Mouse (Mus musculus) MEL (cell line): ENCODE data around the gene Epb41l4b. TPM values are rescaled to one million over a fixed set of nuclear protein-coding genes. Genes with fewer than 3 reads are reported as not detected.

ENCODE experiments used
- DNase-seq: peaks from one replicate; pipeline ENCODE4 v3.0.0; 2011; ENCODE audit warnings: low read depth, low spot score
- H3K27ac ChIP-seq: 2 replicates; pipeline ENCODE4 v1.5.1; 2012; ENCODE audit warnings: low read depth, mild to moderate bottlenecking, control low read depth, low read length, moderate library complexity; ENCODE audit not compliant: control insufficient read depth
- H3K27me3 ChIP-seq, 2 experiments: fragments of 150-350 bp in 1 of 2; sonication (generic) in 1 of 2; 2 replicates each; pipeline ENCODE4 v1.6.1; 2012; ENCODE audit warnings: low read length in 2 of 2, mild to moderate bottlenecking in 2 of 2, improper control_type of control experiment in 1 of 2, moderate library complexity in 1 of 2; ENCODE audit not compliant: insufficient read depth in 2 of 2, control insufficient read depth in 1 of 2
- H3K36me3 ChIP-seq, 2 experiments: 2 replicates each; pipeline ENCODE4 v1.6.1; 2012 to 2014; ENCODE audit warnings: low read length in 2 of 2, improper control_type of control experiment in 1 of 2, inconsistent platforms in 1 of 2, mild to moderate bottlenecking in 1 of 2; ENCODE audit not compliant: insufficient read depth in 2 of 2, control insufficient read depth in 1 of 2
- H3K4me1 ChIP-seq, 2 experiments: fragments of 150-350 bp in 1 of 2; sonication (generic) in 1 of 2; 2 replicates each; pipeline ENCODE4 v1.6.1; 2012; ENCODE audit warnings: low read length in 2 of 2, improper control_type of control experiment in 1 of 2, mild to moderate bottlenecking in 1 of 2; ENCODE audit not compliant: insufficient read depth in 2 of 2, control insufficient read depth in 1 of 2
- H3K4me3 ChIP-seq, 2 experiments: fragments of 150-350 bp in 1 of 2; sonication (generic) in 1 of 2; 2 replicates each; pipeline ENCODE4 v1.5.1; 2012; ENCODE audit warnings: low read depth in 2 of 2, low read length in 2 of 2, mild to moderate bottlenecking in 2 of 2, moderate library complexity in 2 of 2, control low read depth in 1 of 2, improper control_type of control experiment in 1 of 2; ENCODE audit not compliant: control insufficient read depth in 1 of 2, insufficient read depth in 1 of 2
- H3K79me2 ChIP-seq: 2 replicates; pipeline ENCODE4 v1.6.1; 2012; ENCODE audit warnings: mild to moderate bottlenecking, low read length, moderate library complexity; ENCODE audit not compliant: control insufficient read depth, poor library complexity, insufficient read depth
- H3K9ac ChIP-seq: 2 replicates; pipeline ENCODE4 v1.6.1; 2012; ENCODE audit warnings: low read depth, mild to moderate bottlenecking, control low read depth, low read length, moderate library complexity; ENCODE audit not compliant: control insufficient read depth, poor library complexity, severe bottlenecking
- H3K9me3 ChIP-seq: fragments of 150-350 bp; sonication (generic); replicated peaks from 2 replicates; pipeline ENCODE4 v1.6.1; 2012; ENCODE audit warnings: mild to moderate bottlenecking, low read length, improper control_type of control experiment, moderate library complexity; ENCODE audit not compliant: insufficient read depth
- CTCF ChIP-seq, 3 experiments: IDR thresholded peaks in 2 of 3; conservative IDR thresholded peaks in 1 of 3; 2 replicates each; pipeline ENCODE4 v1.5.1; 2011 to 2012; ENCODE audit warnings: low read length in 3 of 3, low read depth in 2 of 3, mild to moderate bottlenecking in 2 of 3, improper control_type of control experiment in 1 of 3, inconsistent platforms in 1 of 3, mixed read lengths in 1 of 3, moderate library complexity in 1 of 3; ENCODE audit not compliant: control insufficient read depth in 1 of 3, insufficient read depth in 1 of 3, poor library complexity in 1 of 3, severe bottlenecking in 1 of 3
- E2F4 ChIP-seq: IDR thresholded peaks from 2 replicates; pipeline ENCODE4 v1.6.1; 2011; ENCODE audit warnings: low read depth, low read length, improper control_type of control experiment, borderline replicate concordance
- EP300 ChIP-seq, 2 experiments: IDR thresholded peaks; 2 replicates each; pipeline ENCODE4 v1.6.1; 2011; ENCODE audit warnings: improper control_type of control experiment in 2 of 2, low read length in 2 of 2, low read depth in 1 of 2, mild to moderate bottlenecking in 1 of 2
- ETS1 ChIP-seq: IDR thresholded peaks from 2 replicates; pipeline ENCODE4 v1.6.1; 2012; ENCODE audit warnings: low read depth, mild to moderate bottlenecking, inconsistent platforms, low read length, improper control_type of control experiment, moderate library complexity
- MAFK ChIP-seq: IDR thresholded peaks from 2 replicates; pipeline ENCODE4 v1.6.1; 2011; ENCODE audit warnings: low read depth, mild to moderate bottlenecking, low read length, improper control_type of control experiment, borderline replicate concordance
- MAX ChIP-seq: IDR thresholded peaks from 2 replicates; pipeline ENCODE4 v1.6.1; 2011; ENCODE audit warnings: low read length, improper control_type of control experiment
- MXI1 ChIP-seq: IDR thresholded peaks from 2 replicates; pipeline ENCODE4 v1.6.1; 2011; ENCODE audit warnings: mild to moderate bottlenecking, low read depth, low read length, improper control_type of control experiment
- MYB ChIP-seq: IDR thresholded peaks from 2 replicates; pipeline ENCODE4 v1.6.1; 2011; ENCODE audit warnings: mild to moderate bottlenecking, low read depth, low read length, improper control_type of control experiment
- MYC ChIP-seq: IDR thresholded peaks from 2 replicates; pipeline ENCODE4 v1.6.1; 2011; ENCODE audit warnings: low read depth, mild to moderate bottlenecking, low read length, improper control_type of control experiment, moderate library complexity
- NELFE ChIP-seq: IDR thresholded peaks from 2 replicates; pipeline ENCODE4 v1.6.1; 2011; ENCODE audit warnings: low read depth, low read length, improper control_type of control experiment
- NRF1 ChIP-seq: IDR thresholded peaks from 2 replicates; pipeline ENCODE4 v1.6.1; 2014; ENCODE audit warnings: low read depth, mild to moderate bottlenecking, inconsistent platforms, low read length, improper control_type of control experiment, moderate library complexity; ENCODE audit not compliant: poor library complexity, insufficient read depth, severe bottlenecking
- POLR2A ChIP-seq, 2 experiments: IDR thresholded peaks; 2 replicates each; pipeline ENCODE4 v1.6.1; 2011 to 2012; ENCODE audit warnings: low read length in 2 of 2, mild to moderate bottlenecking in 2 of 2, control low read depth in 1 of 2, improper control_type of control experiment in 1 of 2, low read depth in 1 of 2, moderate library complexity in 1 of 2; ENCODE audit not compliant: control insufficient read depth in 1 of 2, insufficient read depth in 1 of 2, poor library complexity in 1 of 2
- POLR2AphosphoS5 ChIP-seq: IDR thresholded peaks from 2 replicates; pipeline ENCODE4 v1.6.1; 2012; ENCODE audit warnings: low read depth, borderline replicate concordance, mild to moderate bottlenecking, inconsistent platforms, low read length, moderate library complexity, mixed read lengths
- RAD21 ChIP-seq: IDR thresholded peaks from 2 replicates; pipeline ENCODE4 v1.6.1; 2011; ENCODE audit warnings: mild to moderate bottlenecking, low read depth, low read length, improper control_type of control experiment
- SMC3 ChIP-seq: IDR thresholded peaks from 2 replicates; pipeline ENCODE4 v1.6.1; 2011; ENCODE audit warnings: low read depth, low read length, improper control_type of control experiment
- TBP ChIP-seq: IDR thresholded peaks from 2 replicates; pipeline ENCODE4 v1.8.0; 2011; ENCODE audit warnings: low read depth, low read length, improper control_type of control experiment
- UBTF ChIP-seq: IDR thresholded peaks from 2 replicates; pipeline ENCODE4 v1.6.1; 2012; ENCODE audit warnings: low read depth, mild to moderate bottlenecking, inconsistent platforms, low read length, improper control_type of control experiment, moderate library complexity, borderline replicate concordance; ENCODE audit not compliant: insufficient read depth
- USF1 ChIP-seq: IDR thresholded peaks from 2 replicates; pipeline ENCODE4 v1.6.1; 2014; ENCODE audit warnings: low read depth, mild to moderate bottlenecking, inconsistent platforms, low read length, improper control_type of control experiment, moderate library complexity
- USF2 ChIP-seq, 2 experiments: IDR thresholded peaks; 2 replicates each; pipeline ENCODE4 v1.6.1; 2011 to 2012; ENCODE audit warnings: improper control_type of control experiment in 2 of 2, low read length in 2 of 2, borderline replicate concordance in 1 of 2, inconsistent platforms in 1 of 2, low read depth in 1 of 2, mild to moderate bottlenecking in 1 of 2; ENCODE audit not compliant: insufficient read depth in 1 of 2
- ZKSCAN1 ChIP-seq: IDR thresholded peaks from 2 replicates; pipeline ENCODE4 v1.6.1; 2012; ENCODE audit warnings: low read depth, mild to moderate bottlenecking, inconsistent platforms, low read length, improper control_type of control experiment, moderate library complexity
- ZMIZ1 ChIP-seq: IDR thresholded peaks from 2 replicates; pipeline ENCODE4 v1.6.1; 2012; ENCODE audit warnings: low read depth, mild to moderate bottlenecking, inconsistent platforms, low read length, improper control_type of control experiment, moderate library complexity
- ZNF384 ChIP-seq: IDR thresholded peaks from 2 replicates; pipeline ENCODE4 v1.6.1; 2012; ENCODE audit warnings: low read depth, mild to moderate bottlenecking, inconsistent platforms, low read length, improper control_type of control experiment
- polyA plus RNA-seq, 2 experiments: library from polyadenylated mRNA; stranded (reverse) in 1 of 2; unstranded in 1 of 2; fragments of >175 nt in 1 of 2; fragments of >200 nt in 1 of 2; gene quantifications; 2 replicates each; pipeline versions ENCODE4 v1.2.1 to v1.2.4; 2012; ENCODE audit warnings: low replicate concordance in 2 of 2, low read depth in 1 of 2; ENCODE audit not compliant: insufficient read length in 2 of 2, insufficient read depth in 1 of 2, missing spikeins in 1 of 2
- total RNA-seq: library from RNA; depleted of rRNA; stranded (reverse); fragments of 300-350 nt; gene quantifications from 2 replicates; pipeline ENCODE4 v1.2.3, GENCODE M21; 2012

Epb41l4b gene
- total and polyA plus RNA-seq, 3 experiments: not detected

DNA sequence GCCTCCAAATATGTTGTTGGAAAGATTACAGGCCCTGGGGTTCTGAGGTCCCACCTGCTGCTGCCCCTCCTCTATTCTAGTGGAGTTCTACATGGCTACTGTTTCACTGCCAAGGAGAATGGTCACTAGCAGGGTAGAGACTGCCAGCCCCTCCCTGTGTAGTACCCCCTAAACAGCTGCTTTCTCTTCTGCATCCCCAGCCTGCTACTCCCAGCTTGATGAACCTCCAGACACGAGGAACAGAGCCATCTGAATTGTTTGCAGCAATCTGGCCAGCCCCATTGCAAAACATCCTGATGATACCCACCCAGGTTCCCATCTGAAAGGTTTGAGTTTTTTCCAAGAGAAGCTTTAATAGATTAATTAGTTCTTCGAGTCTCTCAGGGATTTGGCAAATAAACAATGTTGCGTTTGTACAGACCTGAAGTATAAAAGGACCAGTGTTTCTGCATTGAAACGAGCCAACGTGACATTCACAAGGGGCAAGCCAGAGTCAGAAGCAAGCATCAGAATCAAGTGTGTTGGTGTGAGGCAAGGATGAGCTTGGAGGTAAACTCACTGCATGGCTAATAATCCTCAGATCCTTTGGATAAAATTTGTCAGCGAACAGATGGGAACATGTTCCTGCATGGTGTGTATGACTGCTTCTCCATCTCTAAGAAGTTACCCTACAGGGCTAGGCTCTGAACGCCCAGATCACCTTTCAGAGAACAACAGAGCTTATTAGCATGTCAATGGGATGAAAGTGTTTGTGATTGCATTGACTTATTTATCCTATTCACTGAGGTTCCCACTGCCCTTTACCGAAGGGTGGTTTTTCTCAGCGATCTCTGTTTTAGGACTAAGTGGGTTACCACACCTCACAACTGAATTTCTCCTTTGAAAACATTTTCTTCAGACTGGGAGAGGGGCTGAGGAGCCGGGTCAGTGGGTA is 19.8 kb upstream of the Epb41l4b start (continued):
- TF ChIP-seq POLR2AphosphoS5 (no peak), EP300 (IDR thresholded peaks at IDR 0.05; ENCODE audit: low read depth in 1 of 2, low read length in 2 of 2) (no peak)
- TF ChIP-seq, all 39 proteins: peak for 0

DNA sequence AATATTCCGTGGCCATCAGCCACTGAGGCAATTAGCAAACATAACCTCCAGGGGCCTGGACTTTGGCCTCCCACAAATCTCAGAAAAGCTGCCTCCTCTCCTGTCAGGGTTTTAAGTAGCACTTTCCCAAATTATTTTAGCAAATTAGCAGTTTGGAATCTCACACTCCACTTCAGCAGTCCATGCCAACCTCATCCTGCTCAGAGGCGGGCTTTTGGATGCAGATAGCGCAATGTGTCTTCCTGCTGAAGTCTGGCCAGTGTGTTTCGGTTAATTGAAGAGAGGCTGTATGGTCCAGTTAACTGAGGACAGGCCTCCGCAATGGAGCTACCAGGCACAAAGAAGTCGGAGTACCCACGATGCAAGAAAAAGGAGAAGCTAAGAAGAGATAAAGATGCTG is 17.3 kb upstream of the Epb41l4b start:
- no peak for DNase-seq
- Histone ChIP-seq H3K9me3 (no peaks in the 10 kb centered on the region), H3K4me3 (no peak overlapping the region), H3K27me3 (peaks cover 2% of the 10 kb centered on the region in 2 experiments; a peak in 1 of 4 replicates), H3K9ac (no peak overlapping the region), H3K27ac (no peak overlapping the region), H3K36me3 (no peaks in the 10 kb centered on the region), H3K79me2 (no peaks in the 10 kb centered on the region), H3K4me1 (no peaks in the 10 kb centered on the region)
- TF ChIP-seq RAD21: no peak
- TF ChIP-seq ZNF384: no peak
- TF ChIP-seq ETS1: no peak
- TF ChIP-seq UBTF: no peak
- no peak for TF ChIP-seq POLR2A (IDR thresholded peaks at IDR 0.05; ENCODE audit: control insufficient read depth in 1 of 2, insufficient read depth in 1 of 2, low read depth in 1 of 2, low read length in 2 of 2, poor library complexity in 1 of 2)
- no peak for TF ChIP-seq MYB
- no peak for TF ChIP-seq E2F4
- no peak for TF ChIP-seq MYC
- TF ChIP-seq TBP: no peak
- no peak for TF ChIP-seq USF2 (IDR thresholded peaks at IDR 0.05; ENCODE audit: borderline replicate concordance in 1 of 2, insufficient read depth in 1 of 2, low read depth in 1 of 2, low read length in 2 of 2)
- TF ChIP-seq EP300 (IDR thresholded peaks at IDR 0.05; ENCODE audit: low read depth in 1 of 2, low read length in 2 of 2): no peak
- no peak for TF ChIP-seq CTCF (IDR thresholded peaks at IDR 0.05 in 2 of 3, conservative IDR thresholded peaks at IDR 0.05 in 1 of 3; ENCODE audit: control insufficient read depth in 1 of 3, insufficient read depth in 1 of 3, low read depth in 2 of 3, low read length in 3 of 3, poor library complexity in 1 of 3, severe bottlenecking in 1 of 3)

DNA sequence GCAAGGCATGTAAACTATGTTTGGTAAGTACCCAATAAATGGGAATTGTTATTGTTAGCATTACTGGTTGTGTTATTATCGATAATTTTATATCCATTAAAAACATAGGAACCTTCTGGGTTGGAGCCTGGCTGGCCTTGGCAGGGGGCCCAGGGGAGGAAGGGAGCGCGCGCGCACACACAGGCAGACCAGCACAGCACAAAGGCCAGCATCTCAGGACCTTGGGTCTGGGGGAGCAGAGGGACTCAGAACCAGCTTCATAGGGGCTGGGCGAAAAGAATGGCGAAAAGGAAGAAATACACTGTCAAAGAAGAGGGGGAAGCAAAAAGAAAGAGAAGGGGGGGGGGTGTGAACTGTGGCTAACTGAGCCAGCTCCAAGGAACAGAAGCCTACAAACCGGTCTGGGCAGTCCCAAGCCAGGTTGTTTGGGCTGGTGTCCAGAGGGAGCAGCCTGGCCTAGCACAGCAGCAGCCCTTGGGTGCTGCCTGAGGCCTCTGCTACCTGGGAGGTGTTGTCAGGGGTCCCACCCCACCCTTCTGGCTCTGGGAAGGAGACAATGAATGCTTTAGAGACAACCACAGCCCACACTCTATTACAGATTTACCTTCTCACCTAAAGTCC is 13.4 kb upstream of the Epb41l4b start:
- no peaks in the 10 kb centered on the region for H3K9me3 ChIP-seq
- peaks cover 0 to 8% of the 10 kb centered on the region in 2 experiments; a peak in 1 of 4 replicates for H3K4me1 ChIP-seq
- no peaks in the 10 kb centered on the region for H3K36me3 ChIP-seq
- no peak overlapping the region for H3K27ac ChIP-seq
- DNase-seq: no peak
- H3K27me3 ChIP-seq: 0 out of 4 replicates have a peak, but pooled peaks cover 0 to 2% of the 10 kb centered on the region in 2 experiments
- H3K79me2 ChIP-seq: no peaks in the 10 kb centered on the region
- no peak overlapping the region for H3K4me3 ChIP-seq
- H3K9ac ChIP-seq: no peak overlapping the region
- no peak for TF ChIP-seq RAD21
- TF ChIP-seq NRF1: no peak
- TF ChIP-seq MAFK: no peak
- TF ChIP-seq USF2 (IDR thresholded peaks at IDR 0.05; ENCODE audit: borderline replicate concordance in 1 of 2, insufficient read depth in 1 of 2, low read depth in 1 of 2, low read length in 2 of 2): no peak
- no peak for TF ChIP-seq POLR2AphosphoS5
- no peak for TF ChIP-seq TBP
- TF ChIP-seq USF1: no peak
- TF ChIP-seq ETS1: no peak
- TF ChIP-seq MXI1: no peak
- no peak for TF ChIP-seq NELFE
- no peak for TF ChIP-seq UBTF
- TF ChIP-seq EP300 (IDR thresholded peaks at IDR 0.05; ENCODE audit: low read depth in 1 of 2, low read length in 2 of 2): no peak
- TF ChIP-seq SMC3: no peak
- no peak for TF ChIP-seq MAX
- TF ChIP-seq ZMIZ1: no peak
- no peak for TF ChIP-seq ZKSCAN1
- no peak for TF ChIP-seq MYC
- TF ChIP-seq CTCF (IDR thresholded peaks at IDR 0.05 in 2 of 3, conservative IDR thresholded peaks at IDR 0.05 in 1 of 3; ENCODE audit: control insufficient read depth in 1 of 3, insufficient read depth in 1 of 3, low read depth in 2 of 3, low read length in 3 of 3, poor library complexity in 1 of 3, severe bottlenecking in 1 of 3): no peak
